Mouse (Mus musculus) testis, adult 2 months (tissue): Measurements from ENCODE around the gene Ckmt1. TPM values are rescaled to one million over a fixed set of nuclear protein-coding genes. Genes with fewer than 3 reads are reported as not detected.

Source experiments
- H3K27ac ChIP-seq: fragments of 200-500 bp; 2 replicates; pipeline ENCODE4 v1.5.1; 2012; ENCODE audit warnings: low read depth, low read length; ENCODE audit not compliant: control insufficient read depth, insufficient read depth
- H3K27me3 ChIP-seq: fragments of 200-500 bp; 2 replicates; pipeline ENCODE4 v1.6.1; 2012; ENCODE audit warnings: mild to moderate bottlenecking, low read length, moderate library complexity; ENCODE audit not compliant: control insufficient read depth, insufficient read depth
- H3K36me3 ChIP-seq: fragments of 200-500 bp; 2 replicates; pipeline ENCODE4 v1.6.1; 2012; ENCODE audit warnings: mild to moderate bottlenecking, low read length; ENCODE audit not compliant: control insufficient read depth, insufficient read depth
- H3K4me1 ChIP-seq: fragments of 200-500 bp; 2 replicates; pipeline ENCODE4 v1.6.1; 2012; ENCODE audit warnings: low read length; ENCODE audit not compliant: control insufficient read depth, insufficient read depth
- H3K4me3 ChIP-seq: fragments of 200-500 bp; 2 replicates; pipeline ENCODE4 v1.5.1; 2012; ENCODE audit warnings: low read depth, mild to moderate bottlenecking, low read length, moderate library complexity, mixed read lengths; ENCODE audit not compliant: control insufficient read depth
- CTCF ChIP-seq: fragments of 200-500 bp; IDR thresholded peaks from 2 replicates; pipeline ENCODE4 v1.5.1; 2012; ENCODE audit warnings: low read depth, mild to moderate bottlenecking, inconsistent platforms, low read length, moderate library complexity; ENCODE audit not compliant: control insufficient read depth, insufficient read depth, insufficient replicate concordance
- POLR2A ChIP-seq: fragments of 200-500 bp; IDR thresholded peaks from 2 replicates; pipeline ENCODE4 v1.6.1; 2012; ENCODE audit warnings: low read depth, mild to moderate bottlenecking, inconsistent platforms, low read length, moderate library complexity; ENCODE audit not compliant: control insufficient read depth
- polyA plus RNA-seq: library from polyadenylated mRNA; depleted of rRNA; stranded (reverse); fragments of >200 nt; gene quantifications from 2 replicates; pipeline ENCODE4 v1.2.3, GENCODE M21; 2012

Ckmt1 gene
- polyA plus RNA-seq, 1 experiment: 0.31 TPM

GRCm38 (mm10) chr2:121353156-121353555, 4.4 kb upstream of the Ckmt1 start:
- peaks cover 5% of the 10 kb centered on the region for H3K4me1 ChIP-seq
- no peaks in the 10 kb centered on the region for H3K27me3 ChIP-seq
- no peak overlapping the region for H3K27ac ChIP-seq
- H3K36me3 ChIP-seq: peaks cover 5% of the 10 kb centered on the region
- TF ChIP-seq POLR2A: no peak
- peak; percentile 11; the same call in 1 of the 2 replicates for TF ChIP-seq CTCF
- H3K4me3 ChIP-seq: no peak overlapping the region

GRCm38 (mm10) chr2:121354378-121354777, 3.1 kb upstream of the Ckmt1 start:
- Histone ChIP-seq H3K27me3 (0 out of 2 replicates have a peak, but pooled peaks cover 2% of the 10 kb centered on the region), H3K27ac (peak overlapping the region; percentile 68), H3K36me3 (no peaks in the 10 kb centered on the region), H3K4me3 (peak overlapping the region; percentile 92), H3K4me1 (peaks cover 14% of the 10 kb centered on the region)
- TF ChIP-seq CTCF: no peak
- TF ChIP-seq POLR2A: no peak

GRCm38 (mm10) chr2:121354820-121355592, 2.5 kb upstream of the Ckmt1 start, which contains the start of gene Ppip5k1:
Gene Ppip5k1 (minus strand): TSS chr2:121355396.
- TF ChIP-seq CTCF (peak; percentile 99), POLR2A (0 out of 2 replicates have a peak, but pooled peaks have one; percentile 8)
- Histone ChIP-seq H3K36me3 (no peaks in the 10 kb centered on the region), H3K4me3 (peak within 1 kb of the TSS; percentile 92), H3K4me1 (peaks cover 15% of the 10 kb centered on the region), H3K27me3 (0 out of 2 replicates have a peak, but pooled peaks cover 2% of the 10 kb centered on the region), H3K27ac (peak within 1 kb of the TSS; percentile 68)

GRCm38 (mm10) chr2:121357961-121358360, 447 bp downstream of the Ckmt1 start:
- no peaks in the 10 kb centered on the region for H3K36me3 ChIP-seq
- no peak overlapping the region for H3K27ac ChIP-seq
- H3K27me3 ChIP-seq: 0 out of 2 replicates have a peak, but pooled peaks cover 2% of the 10 kb centered on the region
- H3K4me1 ChIP-seq: peaks cover 15% of the 10 kb centered on the region
- no peak overlapping the region for H3K4me3 ChIP-seq
- TF ChIP-seq CTCF (no peak), POLR2A (no peak)

GRCm38 (mm10) chr2:121358381-121358780, 867 bp downstream of the Ckmt1 start:
- peak overlapping the region; percentile 21 for H3K4me3 ChIP-seq
- H3K36me3 ChIP-seq: no peaks in the 10 kb centered on the region
- TF ChIP-seq POLR2A (no peak), CTCF (no peak)
- no peak overlapping the region for H3K27ac ChIP-seq
- H3K4me1 ChIP-seq: peaks cover 15% of the 10 kb centered on the region
- H3K27me3 ChIP-seq: 0 out of 2 replicates have a peak, but pooled peaks cover 2% of the 10 kb centered on the region

- no peak overlapping the region for H3K4me3 ChIP-seq
- TF ChIP-seq CTCF (no peak), POLR2A (no peak)
- H3K27ac ChIP-seq: no peak overlapping the region
- H3K4me1 ChIP-seq: peaks cover 14% of the 10 kb centered on the region
- H3K27me3 ChIP-seq: 0 out of 2 replicates have a peak, but pooled peaks cover 2% of the 10 kb centered on the region
- H3K36me3 ChIP-seq: no peaks in the 10 kb centered on the region
Measured at GRCm38 (mm10) chr2:121359461-121359860, 1.9 kb downstream of the Ckmt1 start.

GRCm38 (mm10) chr2:121363656-121364055, 6.1 kb downstream of the Ckmt1 start:
- TF ChIP-seq CTCF (no peak), POLR2A (no peak)
- Histone ChIP-seq H3K36me3 (no peaks in the 10 kb centered on the region), H3K4me3 (no peak overlapping the region), H3K27ac (no peak overlapping the region), H3K27me3 (0 out of 2 replicates have a peak, but pooled peaks cover 1% of the 10 kb centered on the region), H3K4me1 (peaks cover 5% of the 10 kb centered on the region)
